Mouse (Mus musculus) forebrain, embryonic 11.5 days (tissue): ENCODE measurements at regions not wholly inside any gene's neighbourhood (a gene's known extent, or its start where the extent isn't known, plus 50 kb on each side); places are given as distances from the start of the nearest gene placed in this dataset.

Experiments used
- ATAC-seq: fragments of 200-750 bp; cut with Nextera tagmentation; replicated peaks from 2 replicates; pipeline ENCODE4 v1.8.0; 2017; ENCODE audit warnings: moderate TSS enrichment; ENCODE audit not compliant: low FRiP score
- DNase-seq: peaks from one replicate; pipeline ENCODE4 v3.0.0-alpha.2; 2017; ENCODE audit warnings: low spot score
- H3K27ac ChIP-seq: fragments of 300-500 bp; sonication (generic); 2 replicates; pipeline ENCODE4 v1.5.1; 2014; ENCODE audit warnings: low read depth, low read length
- H3K27me3 ChIP-seq: fragments of 300-500 bp; sonication (generic); 2 replicates; pipeline ENCODE4 v1.6.1; 2014; ENCODE audit warnings: mild to moderate bottlenecking, low read length, mixed read lengths; ENCODE audit not compliant: control insufficient read depth, insufficient read depth
- H3K36me3 ChIP-seq: fragments of 300-500 bp; sonication (generic); 2 replicates; pipeline ENCODE4 v1.6.1; 2014; ENCODE audit warnings: mild to moderate bottlenecking, low read length, moderate library complexity, mixed read lengths; ENCODE audit not compliant: control insufficient read depth, insufficient read depth
- H3K4me1 ChIP-seq: fragments of 300-500 bp; sonication (generic); replicated peaks from 2 replicates; pipeline ENCODE4 v1.6.1; 2014; ENCODE audit warnings: low read length, mixed read lengths; ENCODE audit not compliant: control insufficient read depth, insufficient read depth
- H3K4me2 ChIP-seq: fragments of 300-500 bp; sonication (generic); 2 replicates; pipeline ENCODE4 v1.6.1; 2014; ENCODE audit warnings: low read depth, mild to moderate bottlenecking, low read length, moderate library complexity, mixed read lengths; ENCODE audit not compliant: severe bottlenecking
- H3K4me3 ChIP-seq: fragments of 300-500 bp; sonication (generic); 2 replicates; pipeline ENCODE4 v1.5.1; 2014; ENCODE audit warnings: low read depth, low read length
- H3K9ac ChIP-seq: fragments of 300-500 bp; sonication (generic); 2 replicates; pipeline ENCODE4 v1.6.1; 2014; ENCODE audit warnings: low read length
- H3K9me3 ChIP-seq: fragments of 300-500 bp; sonication (generic); 2 replicates; pipeline ENCODE4 v1.6.1; 2016; ENCODE audit warnings: low read length, mixed read lengths; ENCODE audit not compliant: control insufficient read depth
- WGBS: fragments of 180-500 bp; shearing (Covaris S2); extraction: QIAGEN DNeasy Blood & Tissue Kit; methylation state at CpG from one replicate; pipeline ENCODE4 v1.1.7; 2014; 5-methylcytosine and 5-hydroxymethylcytosine counted together

- no peak overlapping the region for H3K4me2 ChIP-seq
- H3K27me3 ChIP-seq: no peaks in the 10 kb centered on the region
- H3K9me3 ChIP-seq: no peaks in the 10 kb centered on the region
- H3K9ac ChIP-seq: no peak overlapping the region
- H3K4me3 ChIP-seq: no peak overlapping the region
- no peak overlapping the region for H3K27ac ChIP-seq
- no peaks in the 10 kb centered on the region for H3K36me3 ChIP-seq
- WGBS: 44% methylated on average over 6 of the region's 6 CpGs
- no peaks in the 10 kb centered on the region for H3K4me1 ChIP-seq
- no peak for DNase-seq
- no peak for ATAC-seq
Observed at GRCm38 (mm10) chr7:71829567-71829966, 476.8 kb downstream of the Mctp2 start.

GRCm38 (mm10) chr7:71816138-71816537 is 464.9 kb upstream of the Gm10295 start:
- H3K27me3 ChIP-seq: no peaks in the 10 kb centered on the region
- no peak overlapping the region for H3K9ac ChIP-seq
- no peaks in the 10 kb centered on the region for H3K4me1 ChIP-seq
- no peak overlapping the region for H3K4me3 ChIP-seq
- no peaks in the 10 kb centered on the region for H3K36me3 ChIP-seq
- H3K4me2 ChIP-seq: no peak overlapping the region
- WGBS: 91% methylated on average over 11 of the region's 11 CpGs
- ATAC-seq (no peak), DNase-seq (no peak)
- H3K27ac ChIP-seq: no peak overlapping the region
- no peaks in the 10 kb centered on the region for H3K9me3 ChIP-seq

GRCm38 (mm10) chr7:71794201-71794600 is 442.9 kb upstream of the Gm10295 start:
- Histone ChIP-seq H3K4me2 (no peak overlapping the region), H3K9ac (no peak overlapping the region), H3K27me3 (no peaks in the 10 kb centered on the region), H3K9me3 (no peaks in the 10 kb centered on the region), H3K27ac (no peak overlapping the region), H3K36me3 (no peaks in the 10 kb centered on the region), H3K4me3 (no peak overlapping the region), H3K4me1 (no peaks in the 10 kb centered on the region)
- DNase-seq: no peak
- 40% methylated on average over 7 of the region's 7 CpGs for WGBS
- ATAC-seq: no peak

GRCm38 (mm10) chr7:71788401-71788800 is 437.1 kb upstream of the Gm10295 start:
- Histone ChIP-seq H3K4me1 (no peaks in the 10 kb centered on the region), H3K4me3 (no peak overlapping the region), H3K27ac (no peak overlapping the region), H3K36me3 (no peaks in the 10 kb centered on the region), H3K9ac (no peak overlapping the region), H3K9me3 (no peaks in the 10 kb centered on the region), H3K27me3 (no peaks in the 10 kb centered on the region), H3K4me2 (no peak overlapping the region)
- no peak for ATAC-seq
- DNase-seq: no peak

GRCm38 (mm10) chr7:71782496-71782895 is 431.2 kb upstream of the Gm10295 start:
- H3K27ac ChIP-seq: no peak overlapping the region
- H3K4me3 ChIP-seq: no peak overlapping the region
- H3K9me3 ChIP-seq: no peaks in the 10 kb centered on the region
- no peak for DNase-seq
- 92% methylated on average over 4 of the region's 4 CpGs for whole genome bisulfite sequencing
- no peaks in the 10 kb centered on the region for H3K27me3 ChIP-seq
- no peak overlapping the region for H3K4me2 ChIP-seq
- no peaks in the 10 kb centered on the region for H3K4me1 ChIP-seq
- no peak for ATAC-seq
- no peak overlapping the region for H3K9ac ChIP-seq
- no peaks in the 10 kb centered on the region for H3K36me3 ChIP-seq

GRCm38 (mm10) chr7:71749886-71750285 is 398.6 kb upstream of the Gm10295 start:
- no peak for ATAC-seq
- H3K36me3 ChIP-seq: no peaks in the 10 kb centered on the region
- 50% methylated on average over 5 of the region's 5 CpGs for WGBS

GRCm38 (mm10) chr7:71746118-71746897 is 395.0 kb upstream of the Gm10295 start:
- H3K4me3 ChIP-seq: no peak overlapping the region
- H3K27ac ChIP-seq: no peak overlapping the region
- DNase-seq: no peak
- no peak for ATAC-seq
- H3K36me3 ChIP-seq: no peaks in the 10 kb centered on the region
- H3K27me3 ChIP-seq: no peaks in the 10 kb centered on the region
- H3K4me2 ChIP-seq: no peak overlapping the region
- no peaks in the 10 kb centered on the region for H3K4me1 ChIP-seq
- H3K9me3 ChIP-seq: no peaks in the 10 kb centered on the region
- WGBS: 77% methylated on average over 7 of the region's 7 CpGs
- no peak overlapping the region for H3K9ac ChIP-seq

More at GRCm38 (mm10) chr7:71749886-71750285, 398.6 kb upstream of the Gm10295 start:
- no peak overlapping the region for H3K4me2 ChIP-seq
- no peak overlapping the region for H3K27ac ChIP-seq
- no peak for DNase-seq
- no peaks in the 10 kb centered on the region for H3K9me3 ChIP-seq
- H3K4me3 ChIP-seq: no peak overlapping the region
- H3K9ac ChIP-seq: no peak overlapping the region
- no peaks in the 10 kb centered on the region for H3K27me3 ChIP-seq
- H3K4me1 ChIP-seq: no peaks in the 10 kb centered on the region

GRCm38 (mm10) chr7:71728509-71728908 is 377.2 kb upstream of the Gm10295 start:
- Histone ChIP-seq H3K4me1 (no peaks in the 10 kb centered on the region), H3K27ac (no peak overlapping the region), H3K36me3 (no peaks in the 10 kb centered on the region), H3K9ac (no peak overlapping the region), H3K27me3 (no peaks in the 10 kb centered on the region), H3K4me3 (no peak overlapping the region), H3K4me2 (no peak overlapping the region), H3K9me3 (no peaks in the 10 kb centered on the region)
- DNase-seq (no peak), ATAC-seq (no peak)

- no peak overlapping the region for H3K4me3 ChIP-seq
- WGBS: 86% methylated on average over 4 of the region's 4 CpGs
- H3K27me3 ChIP-seq: no peaks in the 10 kb centered on the region; the same call in 1 of the 2 replicates
- H3K27ac ChIP-seq: no peak overlapping the region
- H3K9me3 ChIP-seq: no peaks in the 10 kb centered on the region
- no peak overlapping the region for H3K4me2 ChIP-seq
- no peaks in the 10 kb centered on the region for H3K36me3 ChIP-seq
- DNase-seq (no peak), ATAC-seq (no peak)
- H3K4me1 ChIP-seq: no peaks in the 10 kb centered on the region; the same call in 1 of the 2 replicates
- H3K9ac ChIP-seq: no peak overlapping the region
Observed at GRCm38 (mm10) chr7:71708209-71708608, 356.9 kb upstream of the Gm10295 start.
